Mouse (Mus musculus) midbrain, embryonic 11.5 days (tissue): ENCODE data around the gene Doc2b. TPM values are rescaled to one million over a fixed set of nuclear protein-coding genes. Genes with fewer than 3 reads are reported as not detected.

Experiments
- ATAC-seq: fragments of 200-750 bp; cut with Nextera tagmentation; 2 replicates; pipeline ENCODE4 v1.8.0; 2017; ENCODE audit warnings: moderate TSS enrichment, moderate library complexity; ENCODE audit not compliant: low FRiP score
- DNase-seq: peaks from one replicate; pipeline ENCODE4 v3.0.0; 2015; ENCODE audit warnings: low spot score; ENCODE audit errors: missing footprints
- H3K27ac ChIP-seq: fragments of 300-500 bp; sonication (generic); 2 replicates; pipeline ENCODE4 v1.5.1; 2014; ENCODE audit warnings: low read depth, low read length
- H3K27me3 ChIP-seq: fragments of 300-500 bp; sonication (generic); 2 replicates; pipeline ENCODE4 v1.6.1; 2014; ENCODE audit warnings: mild to moderate bottlenecking, low read length, moderate library complexity, mixed read lengths; ENCODE audit not compliant: control insufficient read depth, insufficient read depth
- H3K36me3 ChIP-seq: fragments of 300-500 bp; sonication (generic); 2 replicates; pipeline ENCODE4 v1.6.1; 2014; ENCODE audit warnings: mild to moderate bottlenecking, low read length, moderate library complexity, mixed read lengths; ENCODE audit not compliant: control insufficient read depth, insufficient read depth
- H3K4me1 ChIP-seq: fragments of 300-500 bp; sonication (generic); 2 replicates; pipeline ENCODE4 v1.6.1; 2014; ENCODE audit warnings: low read length; ENCODE audit not compliant: control insufficient read depth, insufficient read depth
- H3K4me2 ChIP-seq: fragments of 300-500 bp; sonication (generic); 2 replicates; pipeline ENCODE4 v1.6.1; 2014; ENCODE audit warnings: mild to moderate bottlenecking, moderate library complexity
- H3K4me3 ChIP-seq: fragments of 300-500 bp; sonication (generic); 2 replicates; pipeline ENCODE4 v1.5.1; 2014; ENCODE audit warnings: low read depth, low read length
- H3K9ac ChIP-seq: fragments of 300-500 bp; sonication (generic); 2 replicates; pipeline ENCODE4 v1.6.1; 2014; ENCODE audit warnings: low read length
- H3K9me3 ChIP-seq: fragments of 300-500 bp; sonication (generic); 2 replicates; pipeline ENCODE4 v1.6.1; 2016; ENCODE audit warnings: low read length; ENCODE audit not compliant: control insufficient read depth
- WGBS: fragments of 180-500 bp; shearing (Covaris S2); extraction: QIAGEN DNeasy Blood & Tissue Kit; methylation state at CpG from one replicate; pipeline ENCODE4 v1.1.7; 2014; 5-methylcytosine and 5-hydroxymethylcytosine counted together
- polyA plus RNA-seq: library from polyadenylated mRNA; unstranded; fragments of >200 nt; fragmentation: Nextera tagmentation; extraction: Ambion mirVana; gene quantifications from 2 replicates; pipeline ENCODE4 v1.2.1, GENCODE M21; 2014

The Doc2b gene
- polyA plus RNA-seq, 1 experiment from 2014 or later = 0.68 TPM

GRCm38 (mm10) chr11:75796536-75797246 is 842 bp upstream of the Doc2b start:
- Histone ChIP-seq H3K9me3 (no peaks in the 10 kb centered on the region), H3K36me3 (no peaks in the 10 kb centered on the region), H3K27me3 (peaks cover 40% of the 10 kb centered on the region), H3K27ac (no peak overlapping the region), H3K9ac (no peak overlapping the region), H3K4me2 (no peak overlapping the region), H3K4me1 (peaks cover 12% of the 10 kb centered on the region; the same call in 1 of the 2 replicates), H3K4me3 (no peak overlapping the region)
- WGBS = 69% methylated on average over 13 of the region's 13 CpGs
- no peak for ATAC-seq
- DNase-seq = no peak

GRCm38 (mm10) chr11:75795321-75795636 is 570 bp downstream of the Doc2b start:
- H3K4me3 ChIP-seq = peak overlapping the region; percentile 36
- peaks cover 40% of the 10 kb centered on the region for H3K27me3 ChIP-seq
- peaks cover 12% of the 10 kb centered on the region; the same call in 1 of the 2 replicates for H3K4me1 ChIP-seq
- H3K9me3 ChIP-seq = no peaks in the 10 kb centered on the region
- peak overlapping the region; percentile 39 for H3K9ac ChIP-seq
- no peak overlapping the region for H3K27ac ChIP-seq
- H3K4me2 ChIP-seq = peak overlapping the region; percentile 48
- ATAC-seq (no peak; the same call in 1 of the 2 replicates), DNase-seq (no peak)
- H3K36me3 ChIP-seq = no peaks in the 10 kb centered on the region
- WGBS = 3% methylated on average over 40 of the region's 42 CpGs

- ATAC-seq (peak; percentile 35; the same call in 1 of the 2 replicates), DNase-seq (peak; percentile 93)
- peak overlapping the region; percentile 39; the same call in 1 of the 2 replicates for H3K9ac ChIP-seq
- peak overlapping the region; percentile 48 for H3K4me2 ChIP-seq
- H3K4me3 ChIP-seq = peak overlapping the region; percentile 36
- no peak overlapping the region for H3K27ac ChIP-seq
- WGBS = 5% methylated on average over 44 of the region's 45 CpGs
- no peaks in the 10 kb centered on the region for H3K9me3 ChIP-seq
- peaks cover 12% of the 10 kb centered on the region; the same call in 1 of the 2 replicates for H3K4me1 ChIP-seq
- H3K27me3 ChIP-seq = peaks cover 40% of the 10 kb centered on the region
- H3K36me3 ChIP-seq = no peaks in the 10 kb centered on the region
Measured at GRCm38 (mm10) chr11:75794602-75795320, 1.1 kb downstream of the Doc2b start.

GRCm38 (mm10) chr11:75793351-75793750 is 2.5 kb downstream of the Doc2b start:
- no peaks in the 10 kb centered on the region for H3K9me3 ChIP-seq
- WGBS = 62% methylated on average over 5 of the region's 5 CpGs
- no peak overlapping the region for H3K27ac ChIP-seq
- ATAC-seq (no peak), DNase-seq (no peak)
- H3K9ac ChIP-seq = no peak overlapping the region
- H3K4me3 ChIP-seq = no peak overlapping the region
- H3K4me2 ChIP-seq = no peak overlapping the region
- no peaks in the 10 kb centered on the region for H3K36me3 ChIP-seq
- peaks cover 12% of the 10 kb centered on the region; the same call in 1 of the 2 replicates for H3K4me1 ChIP-seq
- H3K27me3 ChIP-seq = peaks cover 40% of the 10 kb centered on the region

GRCm38 (mm10) chr11:75792535-75792934 is 3.3 kb downstream of the Doc2b start:
- H3K36me3 ChIP-seq = no peaks in the 10 kb centered on the region
- H3K27me3 ChIP-seq = peaks cover 40% of the 10 kb centered on the region
- WGBS = 81% methylated on average over 5 of the region's 5 CpGs
- no peak overlapping the region for H3K9ac ChIP-seq
- peaks cover 12% of the 10 kb centered on the region; the same call in 1 of the 2 replicates for H3K4me1 ChIP-seq
- DNase-seq = no peak
- H3K27ac ChIP-seq = no peak overlapping the region
- no peak for ATAC-seq
- H3K9me3 ChIP-seq = no peaks in the 10 kb centered on the region
- H3K4me3 ChIP-seq = no peak overlapping the region
- no peak overlapping the region for H3K4me2 ChIP-seq

- no peak overlapping the region for H3K27ac ChIP-seq
- ATAC-seq = no peak
- H3K27me3 ChIP-seq = no peaks in the 10 kb centered on the region
- H3K4me3 ChIP-seq = no peak overlapping the region
- H3K9ac ChIP-seq = no peak overlapping the region
- H3K36me3 ChIP-seq = no peaks in the 10 kb centered on the region
- H3K9me3 ChIP-seq = no peaks in the 10 kb centered on the region
- no peak overlapping the region for H3K4me2 ChIP-seq
- no peak for DNase-seq
- 77% methylated on average over 8 of the region's 8 CpGs for WGBS
- H3K4me1 ChIP-seq = no peaks in the 10 kb centered on the region
Measured at GRCm38 (mm10) chr11:75785897-75786296, 10.0 kb downstream of the Doc2b start.

- H3K9ac ChIP-seq = no peak overlapping the region
- 88% methylated on average over 5 of the region's 5 CpGs for whole genome bisulfite sequencing
- no peaks in the 10 kb centered on the region for H3K36me3 ChIP-seq
- H3K4me2 ChIP-seq = no peak overlapping the region
- no peaks in the 10 kb centered on the region for H3K9me3 ChIP-seq
- no peak overlapping the region for H3K27ac ChIP-seq
- no peaks in the 10 kb centered on the region for H3K4me1 ChIP-seq
- no peak for ATAC-seq
- H3K27me3 ChIP-seq = no peaks in the 10 kb centered on the region
- no peak overlapping the region for H3K4me3 ChIP-seq
- DNase-seq = peak; percentile 37
Measured at GRCm38 (mm10) chr11:75783799-75784198, 12.1 kb downstream of the Doc2b start.

GRCm38 (mm10) chr11:75781919-75782318 is 13.9 kb downstream of the Doc2b start:
- ATAC-seq (peak; percentile 52; the same call in 1 of the 2 replicates), DNase-seq (peak; percentile 94)
- Histone ChIP-seq H3K27me3 (no peaks in the 10 kb centered on the region), H3K27ac (no peak overlapping the region), H3K9me3 (no peaks in the 10 kb centered on the region), H3K9ac (no peak overlapping the region), H3K36me3 (no peaks in the 10 kb centered on the region), H3K4me2 (no peak overlapping the region), H3K4me3 (no peak overlapping the region), H3K4me1 (no peaks in the 10 kb centered on the region)
- 27% methylated on average over 6 of the region's 6 CpGs for WGBS

- H3K27me3 ChIP-seq = no peaks in the 10 kb centered on the region
- H3K27ac ChIP-seq = no peak overlapping the region
- no peaks in the 10 kb centered on the region for H3K4me1 ChIP-seq
- DNase-seq (no peak), ATAC-seq (no peak)
- no peak overlapping the region for H3K9ac ChIP-seq
- no peaks in the 10 kb centered on the region for H3K36me3 ChIP-seq
- H3K9me3 ChIP-seq = no peaks in the 10 kb centered on the region
- WGBS = 90% methylated on average over 1 of the region's 1 CpGs
- H3K4me3 ChIP-seq = no peak overlapping the region
- H3K4me2 ChIP-seq = no peak overlapping the region
Measured at GRCm38 (mm10) chr11:75775919-75776318, 19.9 kb downstream of the Doc2b start.
